Mouse (Mus musculus) intestine, embryonic 14.5 days (tissue): ENCODE data around the gene Lrig1. TPM values are rescaled to one million over a fixed set of nuclear protein-coding genes. Genes with fewer than 3 reads are reported as not detected.

ENCODE experiments used
- ATAC-seq: fragments of 200-750 bp; cut with Nextera tagmentation; replicated peaks from 2 replicates; pipeline ENCODE4 v1.8.0; 2017; ENCODE audit warnings: low read depth, moderate number of reproducible peaks, moderate TSS enrichment, moderate library complexity; ENCODE audit not compliant: low FRiP score, low TSS enrichment
- DNase-seq: peaks from one replicate; pipeline ENCODE4 v3.0.0-alpha.2; 2018; ENCODE audit warnings: low spot score
- H3K27ac ChIP-seq: fragments of 300-500 bp; sonication (generic); 2 replicates; pipeline ENCODE4 v1.5.1; 2014; ENCODE audit warnings: low read depth, mild to moderate bottlenecking, control low read depth
- H3K27me3 ChIP-seq: fragments of 300-500 bp; sonication (generic); replicated peaks from 2 replicates; pipeline ENCODE4 v1.6.1; 2014; ENCODE audit warnings: low read length, control low read depth; ENCODE audit not compliant: control insufficient read depth, insufficient read depth
- H3K36me3 ChIP-seq: fragments of 300-500 bp; sonication (generic); 2 replicates; pipeline ENCODE4 v1.6.1; 2014; ENCODE audit warnings: low read length, control low read depth; ENCODE audit not compliant: control insufficient read depth, insufficient read depth
- H3K4me1 ChIP-seq: fragments of 300-500 bp; sonication (generic); replicated peaks from 2 replicates; pipeline ENCODE4 v1.6.1; 2014; ENCODE audit warnings: low read length, control low read depth, mixed read lengths; ENCODE audit not compliant: control insufficient read depth, insufficient read depth
- H3K4me2 ChIP-seq: fragments of 300-500 bp; sonication (generic); 2 replicates; pipeline ENCODE4 v1.6.1; 2014; ENCODE audit warnings: low read length
- H3K4me3 ChIP-seq: fragments of 300-500 bp; sonication (generic); 2 replicates; pipeline ENCODE4 v1.5.1; 2014; ENCODE audit warnings: low read depth, low read length, control low read depth, mixed read lengths
- H3K9ac ChIP-seq: fragments of 300-500 bp; sonication (generic); 2 replicates; pipeline ENCODE4 v1.6.1; 2014; ENCODE audit warnings: mild to moderate bottlenecking, low read length
- H3K9me3 ChIP-seq: fragments of 300-500 bp; sonication (generic); 2 replicates; pipeline ENCODE4 v1.6.1; 2016; ENCODE audit warnings: low read length, control low read depth; ENCODE audit not compliant: control insufficient read depth
- WGBS: fragments of 180-500 bp; shearing (Covaris S2); extraction: QIAGEN DNeasy Blood & Tissue Kit; methylation state at CpG from one replicate; pipeline ENCODE4 v1.1.7; 2014; 5-methylcytosine and 5-hydroxymethylcytosine counted together
- polyA plus RNA-seq: library from polyadenylated mRNA; unstranded; fragments of >200 nt; fragmentation: Nextera tagmentation; extraction: Ambion mirVana; gene quantifications from 2 replicates; pipeline ENCODE4 v1.2.1, GENCODE M21; 2014

Gene Lrig1
- polyA plus RNA-seq, 1 experiment from 2014 or later = 32.8 TPM

GRCm38 (mm10) chr6:94718607-94719346, 18.8 kb upstream of the Lrig1 start:
- no peaks in the 10 kb centered on the region for H3K36me3 ChIP-seq
- ATAC-seq = peak; percentile 65; the same call in 1 of the 2 replicates
- 71% methylated on average over 15 of the region's 15 CpGs for WGBS
- no peak overlapping the region for H3K4me2 ChIP-seq
- H3K4me1 ChIP-seq = 0 out of 2 replicates have a peak, but pooled peaks cover 6% of the 10 kb centered on the region
- no peak overlapping the region for H3K9ac ChIP-seq
- no peaks in the 10 kb centered on the region for H3K27me3 ChIP-seq
- H3K27ac ChIP-seq = peak overlapping the region; percentile 20; the same call in 1 of the 2 replicates
- no peak overlapping the region for H3K4me3 ChIP-seq
- DNase-seq = no peak
- no peaks in the 10 kb centered on the region for H3K9me3 ChIP-seq

DNA sequence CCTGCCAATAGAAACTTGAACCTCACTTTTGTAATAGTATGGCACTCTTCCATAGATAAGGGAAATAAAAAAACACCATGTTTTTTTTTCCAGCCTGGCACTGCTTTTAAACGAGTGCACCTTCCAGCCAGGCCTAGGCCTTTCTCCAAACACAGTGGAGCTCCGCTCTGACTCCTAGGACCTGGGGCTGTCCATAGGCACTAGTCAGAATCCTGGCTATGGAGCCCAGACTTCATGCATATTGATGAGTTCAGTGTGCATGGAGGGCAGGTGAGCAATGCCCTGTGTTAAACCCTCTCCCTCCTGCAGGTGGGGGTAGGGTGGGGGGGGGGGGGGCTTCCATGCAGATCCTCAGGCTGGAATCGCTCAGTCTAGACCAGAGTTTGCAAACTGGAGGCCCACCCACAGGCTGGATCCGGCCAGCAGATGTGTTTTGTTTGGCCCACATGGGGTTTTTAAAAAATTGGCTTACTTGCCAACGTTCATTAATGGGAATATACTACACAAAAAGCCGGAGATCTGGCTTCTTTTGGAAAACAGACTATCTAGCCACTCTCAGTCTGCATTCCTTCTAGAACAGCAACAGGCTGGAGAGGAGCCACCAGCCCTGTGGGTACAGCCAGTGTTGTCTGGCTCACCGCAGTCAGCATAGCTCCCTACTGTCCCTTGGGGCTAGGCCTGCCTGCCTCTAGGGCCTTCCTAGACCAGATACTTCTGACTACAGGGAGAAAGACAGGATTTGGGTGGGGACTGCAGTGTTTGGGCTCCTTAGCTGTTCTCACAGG, 17.9 kb upstream of the Lrig1 start:
- H3K4me2 ChIP-seq = no peak overlapping the region
- 0 out of 2 replicates have a peak, but pooled peaks cover 6% of the 10 kb centered on the region for H3K4me1 ChIP-seq
- DNase-seq = no peak
- no peaks in the 10 kb centered on the region for H3K9me3 ChIP-seq
- H3K9ac ChIP-seq = no peak overlapping the region
- no peak overlapping the region for H3K4me3 ChIP-seq
- 47% methylated on average over 7 of the region's 7 CpGs for WGBS
- H3K27ac ChIP-seq = peak overlapping the region; percentile 20; the same call in 1 of the 2 replicates
- ATAC-seq = peak; percentile 44; the same call in 1 of the 2 replicates
- no peaks in the 10 kb centered on the region for H3K36me3 ChIP-seq
- H3K27me3 ChIP-seq = no peaks in the 10 kb centered on the region

GRCm38 (mm10) chr6:94715645-94715940, 15.6 kb upstream of the Lrig1 start:
- no peak overlapping the region for H3K9ac ChIP-seq
- no peak overlapping the region for H3K27ac ChIP-seq

GRCm38 (mm10) chr6:94714815-94715644, 15.1 kb upstream of the Lrig1 start:
- no peak overlapping the region for H3K9ac ChIP-seq
- H3K36me3 ChIP-seq = no peaks in the 10 kb centered on the region
- no peak overlapping the region for H3K4me3 ChIP-seq
- ATAC-seq (no peak), DNase-seq (no peak)
- H3K4me2 ChIP-seq = no peak overlapping the region
- H3K27ac ChIP-seq = no peak overlapping the region
- no peaks in the 10 kb centered on the region for H3K9me3 ChIP-seq
- 46% methylated on average over 13 of the region's 13 CpGs for WGBS
- H3K27me3 ChIP-seq = no peaks in the 10 kb centered on the region
- 0 out of 2 replicates have a peak, but pooled peaks cover 6% of the 10 kb centered on the region for H3K4me1 ChIP-seq

More at GRCm38 (mm10) chr6:94715645-94715940, 15.6 kb upstream of the Lrig1 start:
- Histone ChIP-seq H3K4me3 (no peak overlapping the region), H3K4me1 (0 out of 2 replicates have a peak, but pooled peaks cover 6% of the 10 kb centered on the region), H3K4me2 (no peak overlapping the region), H3K27me3 (no peaks in the 10 kb centered on the region), H3K9me3 (no peaks in the 10 kb centered on the region), H3K36me3 (no peaks in the 10 kb centered on the region)
- ATAC-seq (no peak), DNase-seq (no peak)
- 26% methylated on average over 4 of the region's 4 CpGs for WGBS

DNA sequence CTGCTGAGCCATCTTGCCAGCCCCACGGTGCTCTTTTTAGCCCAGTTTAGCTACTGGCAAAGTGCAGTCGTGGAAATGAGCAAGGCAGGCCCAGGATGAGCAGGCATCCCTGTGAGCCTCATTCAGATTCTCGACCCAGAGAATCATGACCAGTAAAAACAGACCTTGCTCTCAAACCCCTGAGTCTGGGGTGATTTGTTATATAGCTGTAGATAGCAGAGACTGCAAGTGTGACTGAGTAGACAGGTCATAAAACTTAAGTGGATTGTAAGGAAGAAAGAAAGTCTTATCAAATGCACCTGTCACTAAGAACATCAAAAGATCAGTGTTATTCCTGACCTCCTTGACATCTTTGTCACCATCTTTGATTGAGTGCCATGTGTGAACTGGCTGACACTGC, 9.9 kb upstream of the Lrig1 start:
- Histone ChIP-seq H3K4me2 (no peak overlapping the region), H3K27ac (no peak overlapping the region), H3K27me3 (no peaks in the 10 kb centered on the region), H3K9ac (no peak overlapping the region), H3K4me1 (no peaks in the 10 kb centered on the region; the same call in 1 of the 2 replicates), H3K9me3 (no peaks in the 10 kb centered on the region), H3K36me3 (no peaks in the 10 kb centered on the region), H3K4me3 (no peak overlapping the region)
- ATAC-seq (0 out of 2 replicates have a peak, but pooled peaks have one; percentile 26), DNase-seq (no peak)
- WGBS = 30% methylated on average over 3 of the region's 3 CpGs

DNA sequence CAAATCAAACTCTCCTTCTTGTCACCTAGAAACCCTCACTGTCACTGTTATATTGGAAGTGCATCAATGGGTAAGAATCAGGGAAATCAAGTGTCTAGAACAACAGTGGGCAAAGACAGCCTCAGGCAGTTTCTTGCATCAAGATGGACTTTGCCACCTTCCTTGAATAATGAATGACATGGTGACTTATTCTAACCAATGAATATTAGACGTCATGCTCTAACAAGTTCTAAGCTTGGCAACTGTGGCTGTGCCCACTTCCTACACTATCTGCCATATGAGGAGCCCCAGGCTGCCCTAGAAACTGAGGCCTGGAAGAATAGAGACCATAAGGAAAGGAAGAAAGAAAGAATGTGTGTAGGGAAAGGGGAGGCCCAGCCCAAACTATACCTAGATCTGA, 9.2 kb upstream of the Lrig1 start:
- Histone ChIP-seq H3K4me3 (no peak overlapping the region), H3K27me3 (no peaks in the 10 kb centered on the region), H3K4me2 (no peak overlapping the region), H3K9me3 (no peaks in the 10 kb centered on the region), H3K36me3 (no peaks in the 10 kb centered on the region), H3K9ac (no peak overlapping the region), H3K27ac (no peak overlapping the region), H3K4me1 (no peaks in the 10 kb centered on the region; the same call in 1 of the 2 replicates)
- 93% methylated on average over 1 of the region's 1 CpGs for WGBS
- no peak for DNase-seq
- ATAC-seq = no peak

GRCm38 (mm10) chr6:94707254-94707653, 7.3 kb upstream of the Lrig1 start:
- WGBS = 63% methylated on average over 5 of the region's 5 CpGs
- ATAC-seq (no peak), DNase-seq (no peak)
- H3K27me3 ChIP-seq = no peaks in the 10 kb centered on the region
- H3K9ac ChIP-seq = no peak overlapping the region
- H3K4me3 ChIP-seq = no peak overlapping the region
- no peak overlapping the region for H3K27ac ChIP-seq
- no peaks in the 10 kb centered on the region; the same call in 1 of the 2 replicates for H3K4me1 ChIP-seq
- H3K36me3 ChIP-seq = no peaks in the 10 kb centered on the region
- no peaks in the 10 kb centered on the region for H3K9me3 ChIP-seq
- no peak overlapping the region for H3K4me2 ChIP-seq

DNA sequence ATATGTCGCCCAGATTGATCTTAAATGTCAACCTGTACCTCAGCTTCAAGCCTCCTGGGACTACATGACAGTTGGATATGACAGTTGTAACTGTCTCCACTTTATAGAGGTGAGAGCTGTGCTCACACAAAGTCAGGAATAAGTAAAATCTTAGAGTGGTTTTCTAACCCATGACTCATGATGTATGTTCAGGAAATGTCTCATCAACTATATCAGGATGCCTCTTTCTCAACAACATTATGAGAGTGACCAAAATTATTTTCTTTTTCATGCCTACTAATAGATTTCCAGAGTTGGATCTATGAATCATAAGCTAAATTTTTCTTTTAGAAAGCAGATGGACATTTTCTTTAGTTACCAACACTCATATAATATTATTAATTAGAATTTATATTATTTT, 6.0 kb upstream of the Lrig1 start:
- no peak for ATAC-seq
- Histone ChIP-seq H3K4me2 (no peak overlapping the region), H3K9me3 (no peaks in the 10 kb centered on the region), H3K27ac (no peak overlapping the region), H3K27me3 (no peaks in the 10 kb centered on the region), H3K9ac (no peak overlapping the region), H3K4me1 (peaks cover 6% of the 10 kb centered on the region; the same call in 1 of the 2 replicates), H3K36me3 (no peaks in the 10 kb centered on the region), H3K4me3 (no peak overlapping the region)
- no peak for DNase-seq
- 74% methylated on average over 1 of the region's 1 CpGs for WGBS
